Mouse (Mus musculus): ENCODE results near the gene Slc16a1. TPM values are rescaled to one million over a fixed set of nuclear protein-coding genes. Genes with fewer than 3 reads are reported as not detected.

Gene Slc16a1
- polyA plus RNA-seq (2015; fragmentation: Nextera tagmentation; extraction: Ambion mirVana) = 29.6 and 33.6 TPM in 2 replicates

DNA sequence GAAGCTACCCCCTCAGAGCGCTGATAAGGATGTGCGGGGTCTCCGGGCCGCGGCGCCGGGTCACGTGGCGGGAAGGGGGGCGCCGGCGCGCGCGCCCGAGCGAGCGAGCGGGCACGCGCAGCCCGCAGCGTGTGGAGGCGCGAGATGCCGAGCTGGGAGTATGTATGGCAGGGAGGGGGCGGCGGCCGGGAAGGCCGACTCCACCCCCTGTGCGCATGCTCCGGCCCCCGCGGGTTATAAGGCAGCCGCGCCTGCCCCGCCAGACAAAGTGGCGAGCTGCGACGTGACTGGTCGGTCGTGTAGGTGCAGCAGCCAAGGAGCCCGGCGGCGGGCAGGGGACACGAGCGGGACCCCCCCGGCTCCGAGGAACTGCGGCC, at the start of gene Slc16a1:
Gene Slc16a1 (plus strand): TSS at position 266 of the 377 bp plus-strand sequence.
- Histone ChIP-seq H3K36me3 (no peaks in the 10 kb centered on the region), H3K9me3 (no peaks in the 10 kb centered on the region), H3K4me3 (peak within 1 kb of the TSS; percentile 86), H3K9ac (peak within 1 kb of the TSS; percentile 89), H3K4me1 (peaks cover 15% of the 10 kb centered on the region), H3K4me2 (peak within 1 kb of the TSS; percentile 94), H3K27me3 (no peaks in the 10 kb centered on the region), H3K27ac (peak within 1 kb of the TSS; percentile 74)
- WGBS = under 1% methylated on average over 50 of the region's 50 CpGs
- peak; percentile 96 for ATAC-seq (ENCODE audit: insufficient number of reproducible peaks, insufficient read depth, low FRiP score, low TSS enrichment, low read depth)

DNA sequence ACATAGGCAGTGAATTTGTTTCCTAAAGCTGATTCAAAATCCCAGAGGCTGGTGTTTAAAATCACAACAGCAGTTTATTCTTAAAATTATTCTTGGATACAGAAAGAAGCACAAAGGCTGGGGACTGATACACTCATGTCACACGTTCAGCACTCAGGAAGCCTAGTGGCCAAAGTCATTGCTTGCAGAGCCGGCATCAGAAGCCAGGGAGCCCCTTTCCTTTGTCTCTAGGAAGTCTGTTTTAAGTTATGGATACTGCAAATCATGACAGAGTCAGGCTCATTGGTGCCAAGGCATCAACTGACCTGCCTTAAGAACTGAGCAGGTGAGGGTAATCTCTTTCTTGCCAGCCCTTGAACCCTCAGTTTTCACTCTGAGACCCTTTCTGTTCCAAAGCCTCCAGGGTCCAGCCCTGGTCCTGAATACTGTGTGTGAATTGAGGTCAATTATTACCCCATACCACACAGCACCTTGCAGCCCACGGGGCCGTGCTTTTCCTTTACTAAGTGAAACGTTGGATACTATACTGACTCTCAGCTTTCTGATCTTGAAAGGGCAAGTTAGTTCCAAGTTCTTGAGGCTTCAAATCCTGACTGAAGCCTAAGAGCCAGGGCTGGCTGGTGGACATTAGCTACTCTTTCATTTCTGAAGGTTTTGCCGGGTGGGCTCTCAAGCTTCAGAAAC, 41.9 kb upstream of the Slc16a1 start:
- Histone ChIP-seq H3K9ac (no peak overlapping the region), H3K4me1 (peaks cover 7% of the 10 kb centered on the region), H3K27ac (no peak overlapping the region), H3K4me3 (no peak overlapping the region), H3K27me3 (no peaks in the 10 kb centered on the region), H3K4me2 (no peak overlapping the region), H3K9me3 (no peaks in the 10 kb centered on the region), H3K36me3 (no peaks in the 10 kb centered on the region)
- 73% methylated on average over 6 of the region's 6 CpGs for WGBS
- no peak for ATAC-seq (ENCODE audit: insufficient number of reproducible peaks, insufficient read depth, low FRiP score, low TSS enrichment, low read depth)

DNA sequence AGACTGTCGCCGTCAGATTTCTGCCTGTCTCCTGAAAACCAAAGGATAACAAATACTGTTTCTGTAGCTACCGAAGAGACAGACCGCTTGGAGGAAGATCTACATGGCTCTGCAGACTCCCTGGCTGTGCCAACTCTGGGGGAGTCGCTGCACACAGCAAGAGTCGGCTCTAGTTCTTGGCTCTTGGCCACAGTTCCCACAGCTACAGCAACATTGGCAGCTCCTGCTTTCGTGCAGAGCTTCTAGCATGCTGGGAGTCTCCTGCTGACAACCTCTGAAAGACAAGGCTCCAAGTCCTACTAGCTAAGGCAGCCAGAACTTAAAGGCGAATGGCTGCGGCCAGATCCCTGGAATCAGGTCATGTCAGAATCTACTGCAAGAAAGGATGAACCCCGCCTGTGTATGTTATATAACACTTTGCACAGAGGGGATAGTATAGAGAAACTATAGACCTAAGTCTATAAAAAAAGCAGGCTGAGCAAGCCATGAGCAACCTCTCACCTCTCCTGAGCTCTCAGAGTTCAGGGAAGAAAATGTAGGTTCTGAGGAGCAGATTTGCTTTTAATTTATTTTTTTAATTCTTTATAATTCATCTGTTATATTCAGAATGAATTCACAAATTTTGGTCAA, 41.2 kb upstream of the Slc16a1 start:
- Histone ChIP-seq H3K4me2 (no peak overlapping the region), H3K27me3 (no peaks in the 10 kb centered on the region), H3K9ac (no peak overlapping the region), H3K27ac (no peak overlapping the region), H3K4me3 (no peak overlapping the region), H3K4me1 (peaks cover 7% of the 10 kb centered on the region), H3K9me3 (no peaks in the 10 kb centered on the region), H3K36me3 (no peaks in the 10 kb centered on the region)
- WGBS = 73% methylated on average over 10 of the region's 10 CpGs
- ATAC-seq (ENCODE audit: insufficient number of reproducible peaks, insufficient read depth, low FRiP score, low TSS enrichment, low read depth) = no peak

DNA sequence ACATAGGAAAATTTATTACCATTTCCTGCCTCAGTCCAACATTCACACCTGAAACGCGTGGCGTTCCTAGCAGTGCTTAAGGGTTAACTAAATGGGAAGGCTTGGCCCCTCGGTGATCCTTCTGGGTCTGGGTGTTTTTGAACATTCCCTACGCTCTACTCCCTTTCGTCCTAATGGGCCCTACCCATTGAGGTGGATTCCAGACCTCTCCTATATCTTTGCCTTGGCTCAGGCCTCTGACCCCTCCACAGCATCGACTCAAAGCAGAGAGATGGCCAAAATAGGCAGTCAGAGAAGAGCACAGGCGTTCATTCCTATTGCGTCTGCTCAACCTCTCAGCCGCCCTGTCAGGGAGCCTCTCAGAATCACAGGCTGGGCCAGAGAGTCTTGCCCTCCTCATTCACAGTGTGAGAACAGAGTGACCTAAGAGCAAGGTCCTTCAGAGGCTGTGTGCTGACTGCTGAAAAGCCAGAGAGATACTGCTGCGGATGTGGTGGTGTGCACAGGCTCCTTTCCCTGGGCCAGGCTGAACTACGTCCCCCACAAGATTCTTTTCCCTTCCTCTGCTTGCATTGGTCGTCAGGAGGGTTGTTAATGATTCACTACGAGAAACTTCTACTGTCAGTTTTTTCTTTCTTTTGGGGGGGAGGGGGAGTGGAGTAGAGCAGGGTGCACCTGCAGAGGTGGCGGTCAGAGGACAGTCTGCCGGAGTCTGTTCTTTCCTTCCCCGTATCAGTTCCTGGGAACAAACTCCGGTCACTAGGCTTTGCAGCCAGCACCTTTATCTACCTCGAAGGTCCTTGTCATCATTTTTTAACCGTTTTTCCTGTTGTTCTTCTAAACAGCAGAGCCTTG, 38.9 kb upstream of the Slc16a1 start:
- no peaks in the 10 kb centered on the region for H3K27me3 ChIP-seq
- H3K4me3 ChIP-seq = no peak overlapping the region
- no peak overlapping the region for H3K4me2 ChIP-seq
- peaks cover 7% of the 10 kb centered on the region for H3K4me1 ChIP-seq
- no peak overlapping the region for H3K27ac ChIP-seq
- H3K9me3 ChIP-seq = no peaks in the 10 kb centered on the region
- H3K36me3 ChIP-seq = no peaks in the 10 kb centered on the region
- WGBS = 78% methylated on average over 20 of the region's 20 CpGs
- H3K9ac ChIP-seq = no peak overlapping the region
- no peak for ATAC-seq (ENCODE audit: insufficient number of reproducible peaks, insufficient read depth, low FRiP score, low TSS enrichment, low read depth)

DNA sequence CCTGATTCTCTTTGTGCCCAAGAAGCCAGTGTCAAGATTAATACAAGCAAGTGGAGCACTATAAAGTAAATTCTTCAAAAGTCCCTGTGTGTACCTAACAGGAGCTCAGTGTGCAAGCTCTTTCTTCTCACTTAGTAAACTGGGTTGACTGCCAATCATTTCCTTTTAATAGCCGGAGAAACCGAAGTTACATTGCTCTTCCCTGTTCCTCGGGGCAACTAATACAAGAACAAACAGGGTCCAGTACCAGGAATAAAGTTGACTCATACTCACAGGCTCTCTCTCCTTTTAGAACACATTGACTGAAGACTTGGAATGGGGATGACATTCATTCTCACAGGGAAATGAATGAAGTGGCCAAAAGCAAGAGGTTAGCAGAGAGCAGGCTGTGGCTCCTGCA, 37.8 kb upstream of the Slc16a1 start:
- no peak overlapping the region for H3K4me3 ChIP-seq
- no peak for ATAC-seq (ENCODE audit: insufficient number of reproducible peaks, insufficient read depth, low FRiP score, low TSS enrichment, low read depth)
- no peak overlapping the region for H3K4me2 ChIP-seq
- H3K4me1 ChIP-seq = peaks cover 7% of the 10 kb centered on the region
- H3K9ac ChIP-seq = no peak overlapping the region
- H3K27ac ChIP-seq = no peak overlapping the region
- H3K9me3 ChIP-seq = no peaks in the 10 kb centered on the region
- 76% methylated on average over 3 of the region's 3 CpGs for WGBS
- H3K36me3 ChIP-seq = no peaks in the 10 kb centered on the region
- H3K27me3 ChIP-seq = no peaks in the 10 kb centered on the region

DNA sequence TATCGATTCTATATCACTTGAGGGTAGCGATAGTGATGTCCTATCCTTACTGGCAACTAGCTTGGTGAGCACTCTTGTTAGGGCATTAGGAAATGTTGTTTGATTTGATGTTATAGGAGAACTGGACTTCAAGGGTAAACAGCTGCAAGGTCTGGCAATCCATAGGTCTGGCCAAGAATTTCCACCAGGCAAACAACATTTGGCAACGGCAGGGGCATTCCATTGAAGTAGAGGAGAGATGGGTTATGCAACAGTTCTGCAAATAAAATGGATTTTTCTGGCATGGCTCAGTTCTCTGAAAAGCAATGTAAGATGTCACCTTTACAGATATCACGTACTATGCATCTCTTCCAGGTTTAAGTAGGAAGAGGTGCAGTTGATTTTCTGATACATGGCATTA, 36.8 kb upstream of the Slc16a1 start:
- no peaks in the 10 kb centered on the region for H3K36me3 ChIP-seq
- H3K27me3 ChIP-seq = no peaks in the 10 kb centered on the region
- H3K9me3 ChIP-seq = no peaks in the 10 kb centered on the region
- no peak overlapping the region for H3K27ac ChIP-seq
- H3K9ac ChIP-seq = no peak overlapping the region
- WGBS = 87% methylated on average over 4 of the region's 4 CpGs
- ATAC-seq (ENCODE audit: insufficient number of reproducible peaks, insufficient read depth, low FRiP score, low TSS enrichment, low read depth) = no peak
- H3K4me2 ChIP-seq = no peak overlapping the region
- peaks cover 6% of the 10 kb centered on the region for H3K4me1 ChIP-seq
- no peak overlapping the region for H3K4me3 ChIP-seq

DNA sequence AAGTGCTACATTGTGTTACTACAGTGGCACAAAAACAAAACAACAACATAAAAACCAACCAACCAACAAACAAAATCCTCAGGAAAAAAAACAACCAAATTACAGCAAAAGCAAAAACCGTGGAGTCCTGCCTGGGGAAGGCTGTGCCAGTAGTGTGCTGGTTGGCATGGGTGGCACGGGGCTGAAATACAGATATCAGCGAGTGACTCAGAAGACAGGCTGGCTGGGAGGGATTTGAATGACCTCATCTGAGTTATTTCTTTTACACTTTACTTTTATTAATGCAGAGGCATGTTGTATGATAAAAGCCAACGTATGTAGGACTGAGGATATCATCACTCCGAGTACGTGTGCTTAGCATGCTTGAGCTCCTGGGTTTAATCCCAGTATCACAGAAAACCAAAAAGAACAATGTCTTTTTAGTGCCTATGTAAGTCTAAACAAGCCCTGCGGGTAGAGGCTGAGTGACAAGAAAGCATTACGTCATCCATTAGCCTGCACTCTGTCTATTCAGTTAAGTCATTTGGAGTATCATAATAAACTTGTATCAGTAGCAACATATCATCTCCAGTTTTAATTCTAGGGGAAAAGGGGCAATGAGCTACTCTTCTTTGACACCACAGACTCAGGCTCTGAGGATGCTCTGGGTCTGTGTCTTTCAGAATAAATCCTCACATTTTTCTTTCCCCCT, 28.6 kb upstream of the Slc16a1 start:
- H3K27ac ChIP-seq = no peak overlapping the region
- no peak overlapping the region for H3K4me2 ChIP-seq
- 79% methylated on average over 8 of the region's 8 CpGs for whole genome bisulfite sequencing
- no peaks in the 10 kb centered on the region for H3K4me1 ChIP-seq
- no peaks in the 10 kb centered on the region for H3K9me3 ChIP-seq
- H3K4me3 ChIP-seq = no peak overlapping the region
- H3K27me3 ChIP-seq = no peaks in the 10 kb centered on the region
- H3K36me3 ChIP-seq = no peaks in the 10 kb centered on the region
- no peak overlapping the region for H3K9ac ChIP-seq
- ATAC-seq (ENCODE audit: insufficient number of reproducible peaks, insufficient read depth, low FRiP score, low TSS enrichment, low read depth) = no peak

DNA sequence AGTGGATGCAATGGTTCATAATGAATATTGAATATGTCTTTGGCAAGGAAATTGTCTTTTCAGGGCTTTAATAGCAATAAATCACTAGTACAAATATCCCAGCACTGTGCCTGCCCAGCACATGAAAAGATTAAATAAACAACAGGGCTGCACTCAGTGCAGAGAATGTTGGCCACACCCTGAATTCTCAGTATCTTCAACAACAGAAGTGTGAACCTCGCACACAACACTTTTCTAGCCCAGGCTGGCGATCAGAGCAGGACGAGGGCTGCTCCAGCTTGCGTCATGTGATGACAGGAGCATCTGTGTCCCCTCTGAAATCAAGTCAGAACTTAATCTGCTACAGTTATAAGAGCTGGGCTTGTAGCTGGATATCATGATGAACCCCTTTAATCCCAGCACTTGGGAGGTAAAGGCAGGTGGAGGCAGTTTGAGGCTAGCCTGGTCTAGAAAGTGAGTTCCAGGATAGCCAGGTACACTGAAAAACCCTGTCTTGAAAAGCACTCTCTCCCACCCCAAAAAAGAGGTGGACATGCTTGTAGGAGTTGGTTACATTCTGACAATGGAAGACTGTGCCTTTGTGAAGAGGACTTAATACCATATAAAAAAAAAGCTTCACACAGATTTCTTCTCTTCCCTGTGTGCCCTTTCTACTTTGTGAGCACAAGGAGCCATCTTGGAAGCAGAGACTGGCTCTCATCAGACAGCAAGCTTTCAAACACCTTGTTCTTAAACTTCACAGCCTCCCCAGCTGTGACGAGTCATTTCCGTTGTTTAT, 27.8 kb upstream of the Slc16a1 start:
- 0 out of 2 replicates have a peak, but pooled peaks cover under 1% of the 10 kb centered on the region for H3K4me1 ChIP-seq
- 81% methylated on average over 6 of the region's 6 CpGs for WGBS
- no peak for ATAC-seq (ENCODE audit: insufficient number of reproducible peaks, insufficient read depth, low FRiP score, low TSS enrichment, low read depth)
- H3K27me3 ChIP-seq = no peaks in the 10 kb centered on the region
- no peak overlapping the region for H3K4me3 ChIP-seq
- no peak overlapping the region for H3K9ac ChIP-seq
- no peaks in the 10 kb centered on the region for H3K36me3 ChIP-seq
- no peaks in the 10 kb centered on the region for H3K9me3 ChIP-seq
- H3K4me2 ChIP-seq = no peak overlapping the region
- no peak overlapping the region for H3K27ac ChIP-seq

DNA sequence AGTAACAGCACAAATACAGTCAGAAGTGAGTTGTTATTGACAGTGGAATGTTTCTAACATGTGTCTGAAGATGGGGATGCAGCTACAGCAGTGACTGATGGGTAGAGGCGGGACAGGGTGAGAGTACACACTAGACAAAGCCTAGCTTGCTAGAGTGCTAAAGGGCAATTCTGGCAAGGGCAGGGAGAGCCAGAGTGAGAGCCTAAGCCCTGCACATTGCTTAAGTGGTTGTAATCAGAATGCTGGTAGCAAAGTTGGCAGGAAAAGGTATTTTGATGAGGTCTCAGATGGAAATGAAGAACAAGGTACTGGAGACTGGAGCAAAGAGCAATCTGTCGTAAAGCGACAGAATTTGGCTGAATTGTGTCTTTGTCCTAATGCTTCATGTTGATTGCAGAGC, 26.5 kb upstream of the Slc16a1 start:
- Histone ChIP-seq H3K4me1 (peaks cover 7% of the 10 kb centered on the region; the same call in 1 of the 2 replicates), H3K4me2 (no peak overlapping the region), H3K27ac (no peak overlapping the region), H3K27me3 (no peaks in the 10 kb centered on the region), H3K9me3 (no peaks in the 10 kb centered on the region), H3K36me3 (no peaks in the 10 kb centered on the region), H3K4me3 (no peak overlapping the region), H3K9ac (no peak overlapping the region)
- WGBS = 87% methylated on average over 3 of the region's 3 CpGs
- no peak for ATAC-seq (ENCODE audit: insufficient number of reproducible peaks, insufficient read depth, low FRiP score, low TSS enrichment, low read depth)

DNA sequence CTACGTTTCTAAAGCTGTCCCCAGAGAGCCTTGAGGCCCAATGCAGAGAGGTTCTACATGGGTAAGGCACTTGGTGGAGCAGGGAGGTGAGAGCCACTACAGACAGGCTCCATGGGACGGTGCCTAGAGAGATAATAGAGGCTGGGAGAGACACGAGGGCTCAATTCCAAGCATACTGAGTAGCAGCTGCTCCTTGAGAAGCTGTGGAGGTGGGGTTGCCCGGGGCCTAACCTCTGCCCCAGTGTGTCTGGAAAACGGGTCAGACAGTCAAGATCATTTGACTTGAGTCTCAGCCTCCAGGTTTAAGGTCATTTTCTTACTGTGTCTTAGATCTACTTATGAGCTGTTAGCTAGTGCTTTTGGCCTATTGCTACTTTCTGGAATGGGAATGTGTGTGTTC, 25.4 kb upstream of the Slc16a1 start:
- H3K4me1 ChIP-seq = peaks cover 7% of the 10 kb centered on the region; the same call in 1 of the 2 replicates
- H3K9me3 ChIP-seq = no peaks in the 10 kb centered on the region
- no peak overlapping the region for H3K4me2 ChIP-seq
- H3K27me3 ChIP-seq = no peaks in the 10 kb centered on the region
- ATAC-seq (ENCODE audit: insufficient number of reproducible peaks, insufficient read depth, low FRiP score, low TSS enrichment, low read depth) = no peak
- WGBS = 55% methylated on average over 5 of the region's 5 CpGs
- no peak overlapping the region for H3K4me3 ChIP-seq
- H3K36me3 ChIP-seq = no peaks in the 10 kb centered on the region
- H3K27ac ChIP-seq = no peak overlapping the region
- H3K9ac ChIP-seq = no peak overlapping the region

DNA sequence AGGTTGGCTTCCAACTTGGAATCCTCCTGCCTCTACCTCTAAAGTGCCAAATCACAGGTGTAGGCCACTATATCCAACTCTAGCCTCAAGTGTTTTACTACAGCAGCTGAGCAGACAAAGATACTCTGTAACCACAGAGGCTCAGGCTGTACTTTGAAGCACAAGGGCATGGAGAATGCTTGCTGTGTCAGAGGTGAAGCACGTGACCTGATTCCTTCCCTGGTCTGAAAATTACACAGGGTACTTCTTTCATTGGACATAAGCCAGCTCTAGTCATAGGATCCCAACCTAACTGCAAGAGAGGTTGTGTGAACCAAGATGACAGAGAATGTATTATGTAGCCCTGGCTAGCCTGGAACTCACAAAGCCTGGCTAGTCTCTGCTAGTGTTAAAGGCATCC, 24.4 kb upstream of the Slc16a1 start:
- WGBS = 85% methylated on average over 1 of the region's 1 CpGs
- Histone ChIP-seq H3K36me3 (no peaks in the 10 kb centered on the region), H3K9me3 (no peaks in the 10 kb centered on the region), H3K4me2 (no peak overlapping the region), H3K9ac (no peak overlapping the region), H3K4me3 (no peak overlapping the region), H3K27me3 (no peaks in the 10 kb centered on the region), H3K4me1 (peaks cover 7% of the 10 kb centered on the region; the same call in 1 of the 2 replicates), H3K27ac (no peak overlapping the region)
- no peak for ATAC-seq (ENCODE audit: insufficient number of reproducible peaks, insufficient read depth, low FRiP score, low TSS enrichment, low read depth)

Measured in embryonic facial prominence, embryonic 13.5 days (tissue).